Mouse (Mus musculus): ENCODE data around the gene Frmd4b. TPM values are rescaled to one million over a fixed set of nuclear protein-coding genes. Genes with fewer than 3 reads are reported as not detected.
"Not testable (repeated sequence)": the region's sequence is repeated elsewhere in the genome, so short reads cannot be mapped to it uniquely, and the experiment has no call there.

Frmd4b gene
- total RNA-seq, 2 experiments from 2014 or later: 19.5 to 21.0 TPM

DNA sequence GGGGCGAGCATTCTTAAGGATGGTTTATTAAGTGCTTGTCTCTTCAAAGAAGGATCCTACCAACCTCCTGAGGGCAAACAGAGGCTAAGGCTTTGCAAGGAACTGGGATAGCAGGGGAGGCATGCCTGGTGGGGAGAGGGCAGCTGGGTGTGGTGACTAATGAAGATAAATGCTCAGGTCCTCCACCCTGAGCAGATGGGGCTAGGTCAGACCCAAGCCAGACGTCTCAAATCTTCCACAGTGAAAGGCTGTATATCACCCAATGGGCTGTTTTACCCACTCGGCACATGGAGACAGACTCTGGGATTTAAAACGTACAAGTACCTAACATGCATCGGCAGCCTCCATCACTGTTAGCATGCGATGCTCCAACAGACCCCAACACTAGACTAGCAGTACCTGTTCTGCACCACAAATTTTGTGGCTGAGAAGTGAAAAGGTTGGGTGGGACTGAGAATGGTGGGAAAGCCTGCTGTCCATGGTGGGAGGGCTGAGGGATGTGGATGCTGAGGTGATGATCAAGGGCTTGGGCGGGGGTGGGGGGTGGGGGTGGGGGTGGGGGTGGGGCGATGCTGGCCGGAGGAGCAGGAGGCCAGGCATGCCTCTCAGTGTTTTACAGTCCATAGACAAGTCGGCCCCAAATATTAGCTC, 214.4 kb downstream of the Frmd4b start:
- intact Hi-C loops (cut with DNase I): no loop called here
- DNase-seq (ENCODE audit: low spot score in 2 of 2): no peak

- no peak for DNase-seq (ENCODE audit: low spot score in 2 of 2)
- intact Hi-C loops (cut with DNase I): no loop called here
These were observed 216.9 kb downstream of the Frmd4b start for GRCm38 (mm10) chr6:97400446-97400845.

DNA sequence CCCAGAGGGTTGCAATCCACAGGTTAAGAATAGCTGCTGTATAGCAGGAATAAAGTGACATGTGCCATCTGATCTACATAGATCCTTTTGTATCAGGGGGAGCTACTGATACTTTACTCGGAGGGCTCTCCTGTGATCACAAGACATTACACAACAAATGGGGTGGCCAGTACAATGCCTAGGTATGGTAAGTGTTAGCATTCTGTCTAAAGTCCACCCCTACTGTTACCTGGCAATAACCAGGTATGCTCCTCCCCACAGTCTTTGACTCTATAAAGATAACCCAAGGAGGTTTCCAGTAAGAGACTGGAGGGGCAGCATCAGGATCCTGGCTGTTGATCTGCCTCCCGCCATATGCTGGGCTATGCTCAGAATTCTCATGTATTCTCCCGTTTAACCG, 219.4 kb downstream of the Frmd4b start:
- intact Hi-C loops (cut with DNase I): no loop called here
- no peak for DNase-seq (ENCODE audit: low spot score in 2 of 2)

DNA sequence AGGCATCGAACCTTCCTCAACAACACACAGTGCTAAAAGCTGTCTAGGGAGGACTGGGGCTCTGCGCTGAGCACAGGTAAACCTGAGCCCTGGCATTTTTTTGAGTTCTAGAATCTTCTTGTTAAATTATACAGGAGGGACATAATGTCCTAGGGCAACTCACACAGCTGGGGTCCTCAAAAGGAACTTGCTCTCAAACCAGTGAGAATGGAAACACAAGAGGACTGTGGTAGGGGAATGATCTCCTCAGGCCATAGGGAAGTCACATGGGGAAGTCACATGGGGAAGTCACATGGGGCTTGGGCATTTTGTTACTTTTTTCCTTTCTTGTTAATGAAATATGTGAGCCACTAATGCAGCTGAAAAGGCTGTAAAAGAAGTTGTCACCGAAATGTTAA, 220.4 kb downstream of the Frmd4b start:
- intact Hi-C loops (cut with DNase I): no loop called here
- no peak for DNase-seq (ENCODE audit: low spot score in 2 of 2)

DNA sequence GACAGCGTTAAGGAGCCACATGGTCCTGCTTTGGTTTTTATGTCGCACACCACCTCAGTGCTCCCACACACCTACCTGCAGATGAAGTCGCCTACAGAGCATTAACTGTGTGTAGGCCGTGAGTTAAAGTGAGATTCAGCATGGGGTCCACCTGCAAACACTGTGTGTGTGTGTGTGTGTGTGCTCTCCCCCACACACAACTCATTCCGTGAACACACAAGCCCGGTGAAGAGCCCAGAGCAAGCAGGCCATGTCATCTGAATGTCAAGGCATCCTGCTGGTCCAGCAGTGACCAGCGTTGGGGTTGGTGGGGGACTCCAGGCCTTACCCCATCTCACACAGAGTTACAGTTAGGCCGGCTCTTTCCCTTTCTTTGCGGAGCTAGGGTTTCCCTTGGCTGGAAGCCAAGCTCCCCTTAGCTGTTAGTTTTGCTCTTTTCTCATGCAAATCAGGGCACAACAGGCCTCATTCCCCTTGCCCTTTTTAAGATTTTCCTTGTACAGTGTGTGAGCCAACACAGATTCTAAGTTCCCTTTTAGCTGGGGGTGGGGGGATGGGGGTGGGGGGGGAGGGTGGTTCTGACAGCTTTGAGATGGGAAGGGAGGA, 220.9 kb downstream of the Frmd4b start:
- intact Hi-C loops (cut with DNase I): no loop called here
- peak; percentile 35 to 56 for DNase-seq (ENCODE audit: low spot score in 2 of 2)

DNA sequence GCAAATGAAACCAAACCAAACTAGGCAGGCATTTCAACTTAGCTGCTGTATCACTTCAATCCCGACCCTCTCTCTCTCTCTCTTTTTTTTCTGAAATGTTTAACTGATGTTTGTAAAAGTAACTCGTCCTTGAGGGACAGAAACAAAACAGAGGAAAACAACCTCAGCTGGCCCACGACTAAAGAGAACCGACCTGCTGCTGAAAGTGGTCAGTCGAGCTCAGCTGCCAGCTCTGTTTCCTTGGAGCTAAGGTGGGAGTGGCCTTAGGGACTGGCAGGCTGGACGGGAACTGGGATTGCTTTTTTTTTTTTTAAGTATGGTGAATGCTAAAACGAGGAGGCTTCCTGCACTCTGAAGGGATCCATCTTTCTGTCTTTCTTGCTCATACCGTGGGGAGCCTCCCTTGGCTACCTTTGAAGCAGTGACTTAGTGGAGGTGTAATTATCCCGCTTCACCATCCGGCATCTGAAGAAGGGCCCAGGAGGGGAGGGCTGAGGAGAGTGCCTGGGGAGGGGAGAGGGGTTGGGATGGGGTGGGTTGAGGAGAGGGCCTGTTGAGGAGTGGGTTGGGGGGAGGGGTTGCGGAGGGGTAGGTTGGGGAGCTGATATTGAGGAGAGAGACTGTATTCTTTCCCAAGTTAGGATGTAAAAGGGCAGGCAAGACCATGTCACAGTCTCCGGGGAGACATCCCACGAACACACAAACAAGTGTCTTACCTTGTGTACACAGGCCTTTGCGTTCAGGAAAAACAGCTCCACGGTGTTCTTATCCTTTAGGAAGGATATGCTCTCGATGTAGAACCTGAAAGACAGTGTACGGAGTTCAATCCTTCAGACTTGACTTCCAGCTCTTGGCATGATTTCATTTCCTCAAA, 221.6 kb downstream of the Frmd4b start:
- intact Hi-C loops (cut with DNase I): no loop called here
- DNase-seq (ENCODE audit: low spot score in 2 of 2): peak; percentile 16 to 47

- DNase-seq (ENCODE audit: low spot score in 2 of 2): no peak
- intact Hi-C loops (cut with DNase I): no loop called here
These were observed 222.8 kb downstream of the Frmd4b start for GRCm38 (mm10) chr6:97394473-97395075.

DNA sequence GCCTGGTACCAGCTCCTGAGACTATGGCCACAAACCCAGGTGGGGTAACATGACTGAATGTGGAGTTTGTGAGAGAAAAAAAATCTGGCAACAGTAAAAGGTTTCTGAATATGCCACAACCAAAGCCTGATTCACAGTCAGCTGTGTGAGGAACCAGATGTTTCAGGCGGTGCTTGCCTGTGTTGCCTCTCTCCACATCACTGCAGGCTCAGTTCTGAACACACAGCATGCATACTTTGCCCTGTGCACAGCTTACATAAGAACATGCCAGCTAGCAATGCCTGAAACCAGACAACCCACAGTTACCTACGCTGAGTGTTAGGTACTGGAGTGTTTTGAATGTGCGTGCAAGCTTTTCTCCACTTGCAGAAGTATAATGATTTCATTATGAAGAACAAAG, 224.4 kb downstream of the Frmd4b start:
- DNase-seq (ENCODE audit: low spot score in 2 of 2): no peak
- intact Hi-C loops (cut with DNase I): no loop called here

DNA sequence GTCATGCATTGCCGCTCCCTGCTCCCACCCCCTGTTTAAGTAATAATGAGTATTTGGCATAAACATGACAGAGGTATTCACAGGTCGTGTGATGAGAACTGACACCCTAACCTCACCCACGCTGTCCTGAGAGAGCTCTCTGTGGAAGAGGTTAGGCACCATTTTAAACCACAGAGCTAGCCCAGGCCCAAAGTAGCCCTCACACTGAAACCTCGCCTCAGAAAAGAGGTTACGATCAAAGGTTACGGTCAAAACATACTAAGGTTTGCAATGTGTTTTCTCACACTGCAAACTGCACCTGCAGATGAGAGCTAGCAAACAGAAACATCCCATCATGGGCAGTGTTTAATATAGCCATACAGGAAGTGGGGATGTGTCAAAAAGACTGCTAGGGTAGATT, 230.0 kb downstream of the Frmd4b start:
- intact Hi-C loops (cut with DNase I): no loop called here
- no peak for DNase-seq (ENCODE audit: low spot score in 2 of 2)

- no peak for DNase-seq (ENCODE audit: low spot score in 2 of 2)
These were observed 232.4 kb downstream of the Frmd4b start for GRCm38 (mm10) chr6:97384918-97385317.

GRCm38 (mm10) chr6:97381275-97381674, 236.1 kb downstream of the Frmd4b start:
- DNase-seq (ENCODE audit: low spot score in 2 of 2): no peak
- intact Hi-C loops (cut with DNase I): no loop called here

More at GRCm38 (mm10) chr6:97384918-97385317, 232.4 kb downstream of the Frmd4b start:
- intact Hi-C loops (cut with DNase I): no loop called here

DNA sequence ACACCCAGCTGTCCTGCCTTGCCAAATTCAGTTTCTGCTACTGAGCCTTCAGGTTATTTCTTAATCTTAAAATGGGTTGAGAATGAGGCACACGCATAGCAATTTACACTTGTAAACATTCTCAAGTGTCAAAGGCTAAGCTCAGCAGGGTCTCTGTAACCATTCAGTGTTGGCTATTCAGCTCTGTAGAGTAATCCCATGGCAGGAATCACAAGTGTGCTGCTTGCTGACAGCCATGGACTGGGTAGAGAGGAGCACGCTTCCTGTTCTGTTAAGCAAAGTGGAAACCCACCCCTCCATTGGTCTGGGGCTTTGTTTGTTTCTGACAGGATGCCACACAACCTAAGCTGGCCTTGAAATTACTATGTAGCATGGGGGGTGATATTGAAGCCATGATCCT, 246.4 kb downstream of the Frmd4b start:
- DNase-seq (ENCODE audit: low spot score in 2 of 2): no peak
- intact Hi-C loops (cut with DNase I): no loop called here

GRCm38 (mm10) chr6:97370460-97370859, 246.9 kb downstream of the Frmd4b start:
- no peak for DNase-seq (ENCODE audit: low spot score in 2 of 2)
- intact Hi-C loops (cut with DNase I): no loop called here

GRCm38 (mm10) chr6:97363846-97364245, 253.5 kb downstream of the Frmd4b start:
- intact Hi-C loops (cut with DNase I): no loop called here
- DNase-seq (ENCODE audit: low spot score in 2 of 2): no peak

- DNase-seq (ENCODE audit: low spot score in 2 of 2); intact Hi-C loops (cut with DNase I): not testable (repeated sequence)
These were observed 259.7 kb downstream of the Frmd4b start for GRCm38 (mm10) chr6:97357606-97358005.

DNA sequence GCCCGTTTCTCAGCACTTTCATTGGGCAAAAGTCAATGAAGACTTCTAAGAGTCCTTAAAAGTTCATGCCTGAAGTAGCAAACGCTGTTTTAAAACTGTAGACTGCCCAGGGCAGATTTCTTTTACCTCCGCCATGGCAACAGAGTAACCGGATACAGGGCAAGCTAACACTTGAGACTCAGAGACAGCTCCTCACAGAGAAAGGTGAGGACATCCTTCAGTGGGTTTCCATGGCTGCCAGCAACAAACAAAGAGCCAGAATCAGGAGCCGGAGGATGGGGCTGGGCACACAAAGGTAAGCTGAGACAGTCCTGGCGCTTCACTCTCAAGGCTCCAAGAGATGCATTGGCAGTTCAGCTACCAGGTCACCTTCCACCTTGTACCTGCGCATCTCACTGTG, 260.7 kb downstream of the Frmd4b start:
- no peak for DNase-seq (ENCODE audit: low spot score in 2 of 2)
- intact Hi-C loops (cut with DNase I): no loop called here

DNA sequence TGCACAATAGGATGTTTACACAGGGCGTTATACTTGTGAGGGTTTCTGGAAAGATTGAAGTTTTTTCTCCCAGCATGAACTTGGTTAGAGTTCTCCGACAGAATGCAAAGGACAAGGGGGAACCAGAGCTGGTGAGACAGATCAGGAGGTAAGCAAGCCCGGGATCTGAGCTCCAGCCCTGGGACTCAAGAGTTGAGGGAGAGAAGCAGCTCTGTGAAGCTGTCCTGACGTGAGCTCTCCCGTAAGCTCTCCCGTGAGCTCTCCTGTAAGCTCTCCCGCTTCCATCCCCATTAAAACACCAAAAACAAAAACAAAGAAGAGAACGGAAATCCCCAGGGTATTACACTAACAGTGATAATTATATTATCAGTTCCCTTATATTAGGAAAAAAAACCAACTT, 262.2 kb downstream of the Frmd4b start:
- DNase-seq (ENCODE audit: low spot score in 2 of 2): no peak
- intact Hi-C loops (cut with DNase I): no loop called here

- intact Hi-C loops (cut with DNase I): no loop called here
- DNase-seq (ENCODE audit: low spot score in 2 of 2): no peak
These were observed 263.4 kb downstream of the Frmd4b start for GRCm38 (mm10) chr6:97353933-97354332.

- intact Hi-C loops (cut with DNase I): no loop called here
- DNase-seq (ENCODE audit: low spot score in 2 of 2): no peak
These were observed 264.0 kb downstream of the Frmd4b start for GRCm38 (mm10) chr6:97353371-97353770.

DNA sequence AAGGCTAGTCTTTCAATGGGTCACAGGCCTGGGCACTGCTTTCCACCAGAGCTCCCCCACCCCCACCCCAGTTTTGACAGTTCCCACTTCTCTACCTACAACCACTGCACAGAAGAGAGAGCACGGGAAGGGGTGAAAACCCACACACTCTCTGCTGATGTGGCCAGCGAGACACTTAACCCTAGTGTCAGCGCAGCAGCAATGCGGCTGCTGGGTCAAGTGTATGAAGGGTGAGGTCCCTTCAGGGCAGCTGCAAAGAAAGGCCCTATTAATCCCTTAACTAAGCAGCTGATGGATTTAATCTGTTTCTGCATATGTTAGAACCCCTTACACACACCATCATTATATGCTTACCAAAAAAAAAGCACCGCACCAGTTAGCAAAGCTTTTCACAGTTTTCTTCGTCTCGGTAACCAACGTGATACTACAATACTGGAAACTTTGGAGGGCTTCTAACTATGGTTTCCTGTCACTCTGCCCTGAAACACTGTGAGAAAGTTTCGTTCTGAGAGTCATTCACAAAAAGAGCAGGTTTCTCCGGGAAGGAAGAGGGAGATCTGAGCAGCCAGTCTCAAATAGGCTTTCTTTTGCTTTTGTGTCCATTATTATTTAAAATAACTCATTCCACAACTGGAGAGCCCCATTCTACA, 264.7 kb downstream of the Frmd4b start:
- no peak for DNase-seq (ENCODE audit: low spot score in 2 of 2)
- intact Hi-C loops (cut with DNase I): no loop called here
